Mouse (Mus musculus) left cerebral cortex, adult 9 months (tissue): ENCODE results near the gene Hspa1l.

Experiments used
- DNase-seq, 2 experiments: peaks; one replicate each; pipeline ENCODE4 v3.0.0; 2022; ENCODE audit warnings: low spot score in 2 of 2

The Hspa1l gene

DNA sequence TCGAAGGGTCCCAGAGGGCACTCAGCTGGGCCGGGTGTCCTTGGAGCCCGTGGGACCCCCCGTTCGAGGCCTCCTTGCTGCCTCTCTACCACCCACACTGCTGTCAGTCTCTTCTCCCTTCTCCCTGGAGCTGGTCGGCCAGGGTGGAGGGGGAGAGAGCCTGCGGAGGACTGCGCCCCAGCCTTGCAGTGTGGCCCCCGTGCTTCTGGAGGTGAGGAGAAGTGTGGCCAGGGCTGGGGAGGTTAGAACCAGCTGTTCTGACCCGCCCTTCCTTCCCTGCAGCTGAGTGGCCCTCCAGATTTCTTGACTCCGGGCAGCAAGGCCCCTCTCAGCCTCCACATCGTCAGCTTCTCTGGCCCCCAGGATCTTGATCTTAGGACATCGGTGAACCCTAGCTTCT is 51.8 kb downstream of the Hspa1l start:
- no peak for DNase-seq

DNA sequence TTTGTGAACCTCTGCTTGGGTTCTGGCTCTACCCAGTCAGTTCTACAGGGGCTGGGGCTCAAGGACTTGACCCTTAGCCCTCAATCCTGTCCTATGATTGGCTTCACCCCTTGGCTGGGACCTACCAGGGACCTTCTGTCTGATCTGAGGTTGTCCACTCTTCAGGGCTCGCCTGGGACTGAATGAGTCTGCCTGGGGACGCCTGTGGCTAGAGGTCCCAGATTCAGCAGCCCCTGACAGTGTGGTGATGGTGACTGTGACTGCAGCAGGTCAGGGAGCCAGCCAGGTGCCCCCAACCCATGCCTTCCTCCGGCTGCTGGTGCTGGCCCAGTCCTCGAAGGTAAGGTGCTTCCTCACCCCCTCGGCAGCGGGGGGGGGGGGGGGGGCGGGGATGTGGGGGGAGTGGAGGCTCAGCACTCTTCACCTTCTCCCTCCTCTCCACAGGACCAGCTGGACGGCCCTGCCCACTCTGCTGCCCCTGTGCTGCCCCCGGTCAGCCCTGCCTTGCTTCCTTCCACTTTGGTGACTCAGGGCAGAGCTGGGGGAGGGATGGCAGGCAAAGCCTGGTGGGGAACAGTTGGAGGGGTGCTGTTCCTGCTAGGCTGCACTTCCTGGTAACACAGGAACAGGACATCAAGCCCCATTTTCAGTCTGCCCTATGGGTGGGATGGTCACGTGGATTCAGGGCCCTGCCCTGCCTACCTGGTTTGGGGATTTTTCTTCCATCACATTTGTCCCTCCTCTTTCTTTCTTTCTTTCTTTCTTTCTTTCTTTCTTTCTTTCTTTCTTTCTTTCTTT is 52.4 kb downstream of the Hspa1l start:
- no peak for DNase-seq

DNA sequence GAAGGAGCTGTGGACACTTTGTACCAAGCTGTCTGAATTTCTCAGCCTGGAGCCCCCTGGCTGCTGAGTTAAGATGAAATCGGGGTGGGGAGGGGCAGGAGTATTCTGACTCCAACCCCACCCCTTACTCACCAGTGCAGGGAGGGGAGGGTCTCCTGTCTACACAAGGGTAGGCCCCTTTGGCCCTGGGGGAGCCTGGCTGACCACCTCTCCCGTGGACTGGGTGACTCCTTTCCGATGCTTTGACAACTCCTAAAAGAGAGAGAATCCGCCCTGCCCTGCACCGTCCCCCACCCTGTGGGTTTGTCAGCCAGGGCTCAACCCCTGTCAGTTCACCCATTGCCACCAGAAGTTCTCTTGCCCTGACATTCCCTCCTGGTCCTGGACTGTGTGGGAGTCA is 53.7 kb downstream of the Hspa1l start:
- DNase-seq, result no peak

DNA sequence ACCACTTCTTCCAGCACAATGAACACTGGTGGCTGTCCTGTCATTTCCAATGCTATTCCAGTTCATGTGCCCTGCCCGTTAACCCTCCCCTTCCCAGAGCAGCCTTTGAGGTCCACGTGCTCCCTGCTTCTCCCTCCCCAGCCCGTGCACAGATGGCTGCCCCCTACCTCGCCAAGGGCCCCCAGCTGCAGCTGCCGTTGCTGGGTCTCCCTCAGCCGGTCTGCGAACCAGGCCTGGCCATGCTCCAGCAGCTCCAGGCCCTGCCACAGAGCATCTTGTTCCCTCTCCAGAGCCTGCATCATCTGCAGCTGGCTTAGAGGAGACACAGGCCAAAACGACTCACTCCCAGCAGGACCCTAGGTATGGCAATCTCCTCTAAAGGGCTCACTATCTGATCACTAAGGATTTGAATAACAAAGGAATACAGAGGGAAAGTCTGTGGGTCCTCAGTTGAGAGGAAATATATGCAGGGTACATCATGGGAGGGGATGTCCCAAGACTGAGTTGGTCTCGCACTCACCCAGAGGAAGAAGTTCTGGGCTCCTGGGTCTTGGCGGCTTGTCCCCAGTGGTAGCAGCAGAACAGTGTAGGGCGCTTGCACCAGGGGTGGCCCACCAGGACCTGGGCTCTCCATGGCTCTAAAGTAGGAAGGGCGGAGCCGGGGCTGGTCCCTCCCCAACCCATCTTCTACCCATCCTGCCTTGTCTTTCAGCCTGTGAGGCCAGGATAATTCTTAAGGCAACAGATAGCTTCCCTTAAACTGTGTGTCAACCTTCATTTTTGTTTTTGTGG is 55.0 kb downstream of the Hspa1l start, which contains the start of gene Sapcd1:
Sapcd1 (minus strand) TSS at position 740 of the 792 bp plus-strand sequence.
- DNase-seq, result no peak

DNA sequence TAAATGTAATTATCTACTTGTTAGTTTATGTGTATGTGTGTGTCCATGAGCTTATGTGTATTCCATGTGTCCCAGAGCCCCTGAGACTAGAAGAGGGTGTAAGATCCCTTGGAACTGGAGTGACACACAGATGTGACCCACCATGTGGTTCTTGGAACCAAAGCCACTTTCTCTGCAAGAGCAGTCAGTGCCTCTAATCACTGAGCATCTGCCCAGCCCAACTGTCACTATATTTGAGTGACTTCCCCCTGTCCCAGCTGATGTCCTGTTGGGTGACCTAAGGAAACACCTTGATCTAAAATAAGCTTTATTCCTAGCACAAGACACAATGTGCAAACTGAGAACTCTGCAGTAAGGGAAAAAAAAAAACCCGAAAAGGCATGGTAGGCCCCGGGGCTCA is 55.8 kb downstream of the Hspa1l start:
- no peak for DNase-seq
